Mouse (Mus musculus) heart, postnatal 25 days (tissue): ENCODE measurements around the gene Gm20388. TPM values are rescaled to one million over a fixed set of nuclear protein-coding genes. Genes with fewer than 3 reads are reported as not detected.

Experiments used
- DNase-seq: peaks from one replicate; pipeline ENCODE4 v3.0.0; 2022; ENCODE audit warnings: low spot score
- intact Hi-C: fragments of 180-260 bp; cut with DNase I; formaldehyde crosslinking; loops from one replicate; pipeline ENCODE4 v1.15.1; 2025
- total RNA-seq, 2 experiments: library from RNA; stranded (reverse); gene quantifications; 2 replicates each; pipeline ENCODE4 v1.2.3; 2021

Gm20388 gene
- total RNA-seq, 2 experiments from 2014 or later: 2.7 TPM; not detected in 1

DNA sequence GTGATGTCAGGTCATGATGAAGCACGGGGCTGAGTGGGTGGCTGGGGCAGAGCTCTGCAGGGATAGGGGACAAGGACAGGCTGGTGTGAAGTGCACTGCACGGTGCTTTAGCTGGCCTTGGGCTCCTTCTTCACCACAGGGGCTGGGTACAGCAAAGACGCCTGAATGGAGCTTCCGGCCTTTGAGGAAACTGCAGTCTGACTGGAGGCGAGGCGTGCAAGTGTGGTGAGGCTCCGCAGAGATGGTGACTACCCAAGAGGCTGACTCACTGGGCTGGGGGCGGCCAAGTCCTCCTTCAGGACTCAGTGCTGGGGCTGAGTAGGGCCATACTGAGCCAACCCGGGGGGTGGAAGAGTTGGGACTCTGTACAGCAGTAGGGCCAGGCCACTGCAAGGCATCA is 295.3 kb downstream of the Gm20388 start:
- intact Hi-C loops: no loop called here
- no peak for DNase-seq

DNA sequence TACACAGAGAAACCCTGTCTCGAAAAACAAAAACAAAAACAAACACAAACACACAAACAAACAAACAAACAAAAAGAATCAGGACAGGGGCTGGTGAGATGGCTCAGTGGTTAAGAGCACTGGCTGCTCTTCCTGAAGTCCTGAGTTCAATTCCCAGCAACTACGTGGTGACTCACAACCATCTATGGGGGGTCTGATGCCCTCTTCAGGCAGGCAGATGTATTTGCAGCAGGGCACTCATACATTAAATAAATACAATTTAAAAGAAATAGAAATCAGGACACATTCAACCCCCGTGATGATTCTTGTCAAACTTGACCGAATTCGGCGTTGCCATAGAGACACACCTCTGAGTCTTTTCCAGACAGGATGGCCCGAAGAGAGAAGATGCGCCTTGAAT is 296.7 kb downstream of the Gm20388 start:
- DNase-seq: no peak
- intact Hi-C loops: no loop called here

DNA sequence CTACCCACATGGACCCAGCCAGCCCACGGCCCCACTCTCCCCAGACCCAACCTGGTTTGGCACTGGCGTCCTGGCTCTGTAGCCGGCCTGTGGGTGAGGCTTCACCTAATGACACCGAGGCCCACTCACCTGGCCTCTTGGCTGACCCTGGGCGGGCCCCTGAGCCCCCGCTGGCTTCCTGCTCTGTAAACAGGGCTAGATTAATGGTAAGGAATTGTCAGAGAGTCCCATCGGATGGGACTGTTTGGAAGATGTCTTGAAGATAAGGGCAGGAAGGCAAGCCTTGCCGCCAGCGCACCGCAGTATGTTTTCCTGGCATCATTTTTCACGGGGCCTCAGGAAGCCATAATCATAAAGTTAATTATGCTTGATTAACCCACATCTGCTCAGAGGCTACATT is 297.5 kb downstream of the Gm20388 start:
- DNase-seq: no peak
- intact Hi-C loops: no loop called here

GRCm38 (mm10) chr8:120211345-120211744 is 300.7 kb downstream of the Gm20388 start:
- intact Hi-C loops: loop anchor here (5.0 kb wide), 1 partner anchor 34 kb away; the partner anchor contains the start of gene Fam92b
- DNase-seq: no peak

GRCm38 (mm10) chr8:120212596-120212995 is 302.0 kb downstream of the Gm20388 start:
- intact Hi-C loops: loop anchor here (5.0 kb wide), 1 partner anchor 35 kb away; the partner anchor contains the start of gene Fam92b

DNA sequence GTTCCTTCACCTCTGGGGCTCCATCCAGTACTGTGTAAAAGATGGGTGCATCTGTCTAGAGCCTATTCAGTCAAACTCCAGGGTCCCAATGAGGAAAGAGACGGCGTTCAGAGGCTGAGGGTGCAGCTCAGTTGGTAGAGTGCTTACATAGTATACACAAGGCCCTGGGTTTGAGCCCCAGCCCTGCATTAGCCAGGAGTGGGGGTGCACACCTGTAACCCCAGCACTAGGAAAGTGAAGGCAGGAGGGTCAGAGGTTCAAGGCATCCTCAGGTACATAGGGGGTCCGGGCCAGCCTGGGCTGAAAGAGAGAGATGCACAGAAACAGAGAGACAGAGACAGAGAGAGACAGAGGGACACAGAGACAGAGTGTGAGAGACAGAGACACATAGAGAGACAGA is 302.6 kb downstream of the Gm20388 start:
- intact Hi-C loops: loop anchor here (5.0 kb wide), 1 partner anchor 36 kb away; the partner anchor contains the start of gene Fam92b
- DNase-seq: no peak

More at GRCm38 (mm10) chr8:120212596-120212995, 302.0 kb downstream of the Gm20388 start:
- no peak for DNase-seq

DNA sequence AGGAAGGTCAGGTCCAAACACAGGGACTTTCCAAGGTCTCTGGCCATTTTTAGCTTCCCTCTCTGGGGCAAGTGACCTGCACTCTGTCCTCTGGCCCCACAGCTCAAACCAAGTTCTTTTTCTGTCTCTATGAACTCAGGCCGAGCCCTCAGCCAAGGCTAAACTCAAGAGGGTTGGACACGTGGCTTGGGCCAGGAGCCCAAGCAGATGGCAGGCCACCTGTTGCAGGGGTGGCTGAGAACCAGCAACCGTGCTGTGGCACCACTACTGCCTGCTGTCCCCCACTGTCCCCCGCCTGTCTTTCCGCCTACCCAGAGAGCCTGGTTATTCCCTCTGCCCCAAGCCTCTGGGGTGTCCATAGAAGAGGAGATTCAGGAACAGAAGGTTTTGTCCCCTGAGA is 303.3 kb downstream of the Gm20388 start:
- no peak for DNase-seq
- intact Hi-C loops: loop anchor here (5.0 kb wide), 1 partner anchor 37 kb away; the partner anchor contains the start of gene Fam92b

DNA sequence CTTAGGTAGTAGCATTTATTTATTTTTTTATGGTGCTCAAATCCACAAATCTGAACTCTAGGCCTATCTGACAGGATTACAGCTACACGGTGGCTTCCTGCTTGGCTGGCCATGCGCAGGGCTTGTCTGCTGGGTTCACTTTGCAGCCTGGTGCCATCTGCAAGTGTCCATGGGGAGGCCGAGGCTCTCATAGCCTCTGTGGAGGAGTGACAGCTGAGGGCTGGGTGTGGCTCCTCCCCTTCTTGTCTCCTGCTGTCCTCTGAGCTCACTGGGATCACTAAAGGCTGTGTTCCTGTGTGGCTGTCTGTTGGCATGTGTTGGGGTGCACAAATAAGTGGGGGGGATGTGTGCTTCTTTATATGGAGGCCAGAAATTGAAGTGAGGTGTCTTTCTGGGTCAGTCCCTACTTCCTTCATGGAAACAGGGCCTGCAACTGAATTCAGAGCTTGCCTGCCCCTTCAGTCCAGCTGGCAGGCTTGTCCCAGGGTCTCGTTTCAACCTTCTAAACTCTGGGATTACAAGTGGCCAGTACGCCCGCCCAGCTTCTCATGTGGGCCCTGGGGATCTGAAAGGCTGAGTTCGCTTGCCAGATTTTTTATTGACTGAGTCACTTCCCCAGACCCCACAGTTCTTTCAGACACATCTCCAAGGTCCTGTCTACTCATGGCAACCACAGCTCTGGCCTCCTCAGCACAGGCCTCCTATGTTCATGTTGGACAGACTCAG is 304.9 kb downstream of the Gm20388 start:
- DNase-seq: peak; percentile 63
- intact Hi-C loops: no loop called here

- intact Hi-C loops: no loop called here
- peak; percentile 53 for DNase-seq
Observed at GRCm38 (mm10) chr8:120216855-120217830, 306.5 kb downstream of the Gm20388 start.

GRCm38 (mm10) chr8:120222548-120222947 is 311.9 kb downstream of the Gm20388 start:
- no peak for DNase-seq
- intact Hi-C loops: no loop called here

- DNase-seq: no peak
- intact Hi-C loops: no loop called here
Observed at GRCm38 (mm10) chr8:120224521-120225420, 314.1 kb downstream of the Gm20388 start.

DNA sequence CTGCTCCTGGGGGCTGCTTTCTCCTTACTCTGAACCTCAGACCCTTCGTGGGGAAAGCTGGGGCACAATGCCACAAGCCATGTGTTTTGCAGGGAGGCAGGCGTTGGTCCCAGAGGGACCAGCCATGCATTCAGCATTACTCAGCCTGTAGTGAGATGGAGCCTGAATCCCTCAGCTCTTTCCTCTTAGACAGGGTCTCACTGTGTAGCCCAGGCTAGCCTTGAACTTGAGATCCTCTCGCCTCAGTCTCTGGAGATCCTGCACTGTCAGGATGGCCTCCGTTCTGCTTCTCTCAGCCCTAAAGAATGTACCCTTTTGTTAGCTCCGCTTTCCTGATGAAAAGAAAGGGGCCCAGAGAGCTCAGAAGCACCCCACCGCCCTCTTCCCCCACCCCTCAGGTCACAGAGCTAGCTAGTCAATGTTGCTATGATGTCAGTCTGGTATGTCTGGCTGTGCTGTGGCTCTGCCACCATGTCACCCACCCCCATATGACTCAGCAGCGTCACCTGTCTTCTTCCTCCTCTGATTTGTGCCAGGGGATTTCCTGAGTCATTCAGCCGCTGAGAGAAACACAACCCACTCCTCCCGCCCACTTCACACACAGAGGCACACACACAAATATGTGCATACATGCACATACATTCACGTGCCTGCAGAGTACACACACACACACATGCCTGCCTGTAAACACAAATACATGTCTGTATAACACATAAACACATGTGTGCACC is 314.9 kb downstream of the Gm20388 start:
- intact Hi-C loops: no loop called here
- DNase-seq: no peak

DNA sequence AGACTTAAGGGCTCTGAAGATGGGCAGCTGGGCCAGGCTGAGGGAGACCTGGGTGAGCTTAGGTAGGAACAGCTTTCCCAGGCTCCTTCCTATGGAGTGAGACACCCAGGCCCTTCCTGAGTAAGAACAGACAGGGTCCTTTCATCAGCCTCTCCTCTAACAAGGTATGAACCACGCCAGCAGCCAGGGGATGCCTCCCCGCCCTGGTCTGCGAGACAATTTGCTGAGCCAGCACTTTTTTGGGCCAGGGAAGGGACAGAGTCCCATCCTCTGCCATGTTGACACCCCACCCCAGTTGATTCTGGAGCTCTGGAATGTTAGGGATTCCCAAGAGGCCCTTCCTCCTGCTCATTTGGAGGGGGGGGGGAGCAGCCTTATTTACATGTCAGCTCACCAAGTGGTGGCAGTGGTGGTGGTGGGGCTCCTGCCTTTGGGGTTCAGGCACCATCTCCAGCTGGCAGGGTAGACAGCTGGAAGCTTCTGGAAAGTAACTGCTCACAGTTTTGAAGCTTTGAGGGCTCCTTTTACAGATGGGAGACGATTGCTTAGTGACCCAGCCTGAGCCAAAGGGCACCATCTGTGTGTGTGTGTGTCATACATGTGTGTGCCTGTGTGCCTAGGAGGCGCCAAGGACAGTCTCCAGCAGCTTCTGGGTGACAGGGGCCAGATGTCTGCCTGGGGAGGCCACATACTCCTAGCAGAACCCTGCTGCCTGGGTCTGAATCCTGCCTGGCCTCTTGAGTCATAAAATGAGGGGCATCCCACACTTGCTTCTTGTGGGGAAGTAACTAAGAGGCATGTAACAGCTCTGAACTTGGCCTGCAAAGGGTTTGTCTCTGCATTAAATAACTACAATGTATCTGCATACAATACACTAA is 316.3 kb downstream of the Gm20388 start:
- intact Hi-C loops: no loop called here

GRCm38 (mm10) chr8:120227578-120227876 is 316.9 kb downstream of the Gm20388 start:
- intact Hi-C loops: no loop called here

More for the DNA sequence above, 316.3 kb downstream of the Gm20388 start:
- no peak for DNase-seq

GRCm38 (mm10) chr8:120227891-120228591 is 317.4 kb downstream of the Gm20388 start, which contains the start of gene Gse1:
TSS of gene Gse1 (plus strand) at chr8:120228456.
- intact Hi-C loops: no loop called here
- DNase-seq: peak; percentile 72

More at GRCm38 (mm10) chr8:120227578-120227876, 316.9 kb downstream of the Gm20388 start:
- DNase-seq: no peak

DNA sequence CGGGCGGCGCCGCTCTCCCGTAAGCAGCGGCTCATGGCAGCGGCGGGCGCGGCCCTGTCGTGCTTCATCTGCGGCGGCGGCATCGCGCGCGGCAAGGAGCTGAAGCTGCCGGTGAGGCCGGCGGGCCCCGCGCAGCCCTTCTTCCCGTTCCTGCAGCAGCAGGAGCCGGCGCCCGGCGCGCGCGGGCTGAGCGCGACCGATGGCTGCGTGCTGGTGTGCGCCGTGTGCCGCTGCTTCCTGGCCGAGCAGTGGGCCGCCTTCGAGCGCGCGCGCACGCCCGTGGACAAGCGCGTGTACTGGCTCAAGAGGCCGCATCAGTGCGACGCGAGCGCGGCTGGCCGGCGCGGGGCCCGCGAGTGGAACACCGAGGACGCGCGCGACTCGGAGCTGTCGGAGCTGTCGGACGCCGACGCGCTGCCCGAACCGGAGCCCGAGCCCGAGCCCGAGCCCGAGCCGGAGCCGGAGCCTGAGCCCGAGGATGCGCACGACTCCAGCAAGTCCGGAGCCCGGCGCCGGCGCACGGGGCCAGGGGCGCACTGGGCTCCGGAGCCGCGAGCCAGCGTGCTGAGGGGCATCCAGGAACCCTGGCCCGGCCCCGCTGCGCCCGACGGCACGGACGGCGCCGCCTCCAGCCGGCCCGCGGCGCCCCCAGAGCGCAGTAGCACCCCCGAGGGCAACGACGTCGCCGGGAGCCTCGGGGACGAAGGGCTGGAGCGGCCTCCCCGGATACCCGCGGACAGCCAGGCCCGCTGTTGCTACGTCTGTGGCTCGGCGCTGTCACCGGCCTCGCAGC is 318.3 kb downstream of the Gm20388 start:
- intact Hi-C loops: no loop called here

GRCm38 (mm10) chr8:120229574-120229916 is 318.9 kb downstream of the Gm20388 start:
- intact Hi-C loops: no loop called here
- no peak for DNase-seq

More for the DNA sequence above, 318.3 kb downstream of the Gm20388 start:
- no peak for DNase-seq
